ENCODE assay signal across 9 mouse cellular contexts in genomic region chr1:52648153-52649027, GRCm38 (mm10). TPM values are rescaled to one million over a fixed set of nuclear protein-coding genes. Genes with fewer than 3 reads are reported as not detected.
DNase-seq lines count a peak whose midpoint lies in the region; ATAC-seq and TF ChIP-seq lines count a peak whose summit lies in the region.
"Had no signal": no experiment of that assay in that cellular context is flagged by ENCODE, and none has a peak within 500 bp of the region (broad histone marks: within the 10 kb centered on the region; RNA-seq: fewer than 3 reads in every experiment).

No protein-coding gene starts in this region.

- no peak overlapping the region for H3K27ac ChIP-seq in forebrain, postnatal 0 days (ENCODE audit: low read depth, low read length)
- no peak overlapping the region for H3K27ac ChIP-seq in hindbrain, embryonic 13.5 days
- H3K27ac ChIP-seq: limb, embryonic 13.5 days had no signal

- 67% methylated on average over 11 of the region's 11 CpGs for WGBS in forebrain, postnatal 0 days
- whole genome bisulfite sequencing in hindbrain, embryonic 13.5 days, result 84% methylated on average over 11 of the region's 11 CpGs

- TF ChIP-seq CTCF in forebrain, postnatal 0 days (IDR thresholded peaks at IDR 0.05; ENCODE audit: low read depth), result peak; percentile 82

- no peaks in the 10 kb centered on the region for H3K4me1 ChIP-seq in forebrain, postnatal 0 days (ENCODE audit: insufficient read depth)
- no peaks in the 10 kb centered on the region for H3K4me1 ChIP-seq in hindbrain, embryonic 13.5 days (replicated peaks)

- peak; percentile 89 for ATAC-seq in cerebellum, adult (ENCODE audit: insufficient number of reproducible peaks, low FRiP score, low TSS enrichment)
- ATAC-seq in forebrain, postnatal 0 days, result peak; percentile 96
- peak; percentile 87 for ATAC-seq in hindbrain, embryonic 13.5 days (ENCODE audit: low FRiP score)
- peak; percentile 79 for ATAC-seq in megakaryocyte, adult 5-6 weeks (ENCODE audit: poor library complexity, severe bottlenecking)
- no peak for ATAC-seq in erythroid progenitor cell, adult 5-6 weeks (replicated peaks; ENCODE audit: low FRiP score, poor library complexity, severe bottlenecking)

- no peak overlapping the region for H3K4me3 ChIP-seq in forebrain, postnatal 0 days (ENCODE audit: low read depth, low read length)
- H3K4me3 ChIP-seq in hindbrain, embryonic 13.5 days, result no peak overlapping the region
- H3K4me3 ChIP-seq: limb, embryonic 13.5 days had no signal

- DNase-seq in NIH3T3 (ENCODE audit: low read depth), result peak; percentile 86
- peak; percentile 89 for DNase-seq in forebrain, postnatal 0 days
- DNase-seq in layer of hippocampus, postnatal 36 days, result peak; percentile 75 to 78
- DNase-seq in right cerebral cortex, adult 18-20 months, result peak; percentile 82

- no peaks in the 10 kb centered on the region for H3K27me3 ChIP-seq in forebrain, postnatal 0 days (ENCODE audit: insufficient read depth, low read length)
- H3K27me3 ChIP-seq in hindbrain, embryonic 13.5 days, result no peaks in the 10 kb centered on the region
- H3K27me3 ChIP-seq: limb, embryonic 13.5 days had no signal

- no peak overlapping the region for H3K4me2 ChIP-seq in forebrain, postnatal 0 days (ENCODE audit: low read depth)
- no peak overlapping the region for H3K4me2 ChIP-seq in hindbrain, embryonic 13.5 days
- H3K4me2 ChIP-seq: limb, embryonic 13.5 days had no signal

- H3K9ac ChIP-seq in forebrain, postnatal 0 days, result no peak overlapping the region
- H3K9ac ChIP-seq in hindbrain, embryonic 13.5 days, result no peak overlapping the region
- H3K9ac ChIP-seq: limb, embryonic 13.5 days had no signal

- H3K36me3 ChIP-seq in forebrain, postnatal 0 days (ENCODE audit: insufficient read depth), result peaks cover 19% of the 10 kb centered on the region
- H3K36me3 ChIP-seq in hindbrain, embryonic 13.5 days, result peaks cover 39% of the 10 kb centered on the region

- no peaks in the 10 kb centered on the region for H3K9me3 ChIP-seq in forebrain, postnatal 0 days (ENCODE audit: low read length)
- H3K9me3 ChIP-seq in hindbrain, embryonic 13.5 days, result no peaks in the 10 kb centered on the region
- H3K9me3 ChIP-seq: limb, embryonic 13.5 days had no signal

RNA-seq across cellular contexts. Expression of gene Nemp2, which starts 17.9 kb away (rescaled TPM):
- total RNA-seq in forebrain, postnatal 0 days (2014; rRNA removed), result 10.1 and 10.3 TPM in 2 replicates
- 4.2 and 4.7 TPM in 2 replicates for polyA plus RNA-seq in forebrain, postnatal 0 days (2015; fragmentation: Nextera tagmentation; extraction: Ambion mirVana)
- polyA plus RNA-seq in hindbrain, embryonic 13.5 days (2015; fragmentation: Nextera tagmentation; extraction: Ambion mirVana), result 6.3 and 7.1 TPM in 2 replicates
- total RNA-seq in layer of hippocampus, postnatal 36 days (2021), result 1 to 10 TPM; 3.7 to 4.2 TPM
- 18.1 and 19.6 TPM in 2 replicates for total RNA-seq in megakaryocyte, adult 5-6 weeks (2015)
- total RNA-seq in megakaryocyte, adult 5-6 weeks (2017), result 19.4 and 20.3 TPM in 2 replicates
- total RNA-seq in erythroid progenitor cell, adult 5-6 weeks (2015; ENCODE audit: low replicate concordance), result 4.6 and 11.2 TPM in 2 replicates
- total RNA-seq in erythroid progenitor cell, adult 5-6 weeks (2017; ENCODE audit: low replicate concordance), result 3.1 and 4.5 TPM in 2 replicates
